Mouse (Mus musculus) kidney, adult 2 months (tissue): ENCODE measurements around the gene Jade2.

Source experiments
- CTCF ChIP-seq: fragments of 200-500 bp; conservative IDR thresholded peaks from 2 replicates; pipeline ENCODE4 v1.5.1; 2011; ENCODE audit warnings: low read depth, mild to moderate bottlenecking, control low read depth, low read length, moderate library complexity, mixed read lengths; ENCODE audit not compliant: insufficient read depth, insufficient read length
- POLR2A ChIP-seq: fragments of 200-500 bp; IDR thresholded peaks from one replicate; pipeline ENCODE4 v1.6.1; 2011; ENCODE audit warnings: low read depth, low read length, control low read depth

DNA sequence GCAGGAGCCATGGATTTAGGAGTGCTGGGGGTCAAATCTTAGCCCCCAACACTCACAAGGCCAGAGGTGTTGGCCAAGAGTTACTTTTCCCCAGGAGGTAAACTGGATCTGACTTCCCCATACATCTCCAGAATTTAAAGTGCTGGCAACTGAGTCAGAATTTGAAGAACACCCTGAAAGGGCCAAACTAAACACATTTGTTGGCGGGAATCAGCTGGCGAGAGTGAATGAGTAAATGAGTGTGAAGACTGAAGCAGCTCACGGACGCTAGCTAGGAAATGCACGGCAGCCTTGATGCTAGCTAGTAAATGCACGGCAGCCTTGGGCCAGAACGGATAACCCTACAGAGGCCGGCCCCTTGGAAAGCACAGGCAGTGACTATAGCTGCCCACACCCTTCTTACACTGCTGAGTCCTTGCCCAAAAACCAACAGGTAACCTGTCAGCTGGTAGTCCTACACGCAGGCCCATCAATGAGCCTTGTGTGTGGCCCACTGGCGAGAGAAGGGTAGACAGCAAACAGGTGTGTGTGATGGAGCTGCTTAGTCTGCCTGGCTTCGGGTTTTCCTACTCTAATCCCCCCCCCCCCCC, 6.6 kb downstream of the Jade2 start:
- TF ChIP-seq POLR2A (no peak), CTCF (no peak)
